Mouse (Mus musculus): ENCODE measurements at regions not wholly inside any gene's neighbourhood (a gene's known extent, or its start where the extent isn't known, plus 50 kb on each side); places are given as distances from the start of the nearest gene placed in this dataset.
A peak's percentile ranks its signal among the peaks of the same experiment; 100 is the strongest.

- peak; percentile 54 for ATAC-seq
- Histone ChIP-seq H3K9me3 (ENCODE audit: low read length) (no peaks in the 10 kb centered on the region), H3K36me3 (ENCODE audit: insufficient read depth) (no peaks in the 10 kb centered on the region), H3K27me3 (ENCODE audit: insufficient read depth, low read length) (no peaks in the 10 kb centered on the region), H3K27ac (ENCODE audit: low read depth, low read length) (no peak overlapping the region), H3K4me2 (ENCODE audit: low read depth) (no peak overlapping the region), H3K9ac (no peak overlapping the region), H3K4me1 (ENCODE audit: insufficient read depth) (no peaks in the 10 kb centered on the region), H3K4me3 (ENCODE audit: low read depth, low read length) (no peak overlapping the region)
- peak; percentile 3 for DNase-seq
- 6% methylated on average over 4 of the region's 4 CpGs for WGBS
- no peak for TF ChIP-seq CTCF (IDR thresholded peaks at IDR 0.05; ENCODE audit: low read depth)
These were observed 410.2 kb upstream of the Gli3 start for GRCm38 (mm10) chr13:15052667-15053375.

DNA sequence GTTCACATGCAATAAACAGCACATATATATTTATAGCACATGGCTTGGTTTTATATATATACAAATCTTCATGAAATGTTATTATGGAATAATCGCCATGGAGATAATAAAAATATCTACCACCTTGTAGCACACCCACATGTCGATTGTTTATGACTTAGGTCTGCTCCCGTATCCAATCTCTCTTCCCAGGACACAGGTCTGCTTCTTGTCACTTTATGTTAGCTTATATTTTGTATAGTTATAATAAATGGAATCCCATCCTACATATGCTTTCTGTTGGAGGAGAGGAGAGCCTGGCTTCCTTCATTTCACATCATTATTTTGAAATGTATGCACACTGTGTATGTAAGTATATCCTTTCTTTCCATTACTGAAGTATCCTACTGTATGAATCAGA lies 408.3 kb upstream of the Gli3 start:
- no peaks in the 10 kb centered on the region for H3K36me3 ChIP-seq (ENCODE audit: insufficient read depth)
- no peak for TF ChIP-seq CTCF (IDR thresholded peaks at IDR 0.05; ENCODE audit: low read depth)
- H3K4me2 ChIP-seq (ENCODE audit: low read depth): no peak overlapping the region
- H3K4me1 ChIP-seq (ENCODE audit: insufficient read depth): no peaks in the 10 kb centered on the region
- H3K9ac ChIP-seq: no peak overlapping the region
- no peaks in the 10 kb centered on the region for H3K27me3 ChIP-seq (ENCODE audit: insufficient read depth, low read length)
- no peaks in the 10 kb centered on the region for H3K9me3 ChIP-seq (ENCODE audit: low read length)
- H3K27ac ChIP-seq (ENCODE audit: low read depth, low read length): no peak overlapping the region
- 91% methylated on average over 3 of the region's 3 CpGs for WGBS
- DNase-seq (no peak), ATAC-seq (no peak)
- no peak overlapping the region for H3K4me3 ChIP-seq (ENCODE audit: low read depth, low read length)

DNA sequence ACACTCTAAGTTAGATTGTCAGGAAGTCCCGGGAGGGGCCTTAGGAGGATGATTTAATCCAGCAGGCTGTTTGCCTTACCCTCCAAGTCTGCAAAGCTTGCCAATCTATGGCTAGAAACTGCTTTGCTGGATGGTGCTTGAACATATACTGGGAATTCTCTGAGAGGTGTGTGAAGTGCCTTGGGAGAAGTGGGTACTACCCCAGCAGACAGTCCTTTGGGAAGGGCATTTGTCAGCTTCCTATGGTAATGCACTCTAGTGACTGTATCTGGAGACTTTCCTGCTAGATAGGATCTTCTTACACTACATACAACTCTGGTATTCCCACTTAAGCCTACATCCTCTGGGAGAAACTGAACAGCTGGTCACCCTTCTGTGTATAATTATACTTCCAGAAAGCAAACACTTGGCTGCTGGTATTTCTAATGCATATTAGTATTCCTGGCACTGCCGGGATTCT lies 384.4 kb upstream of the Gli3 start:
- Histone ChIP-seq H3K27me3 (ENCODE audit: insufficient read depth, low read length) (no peaks in the 10 kb centered on the region), H3K4me3 (ENCODE audit: low read depth, low read length) (no peak overlapping the region), H3K4me1 (ENCODE audit: insufficient read depth) (no peaks in the 10 kb centered on the region), H3K9me3 (ENCODE audit: low read length) (no peaks in the 10 kb centered on the region), H3K27ac (ENCODE audit: low read depth, low read length) (no peak overlapping the region), H3K4me2 (ENCODE audit: low read depth) (no peak overlapping the region), H3K9ac (no peak overlapping the region), H3K36me3 (ENCODE audit: insufficient read depth) (no peaks in the 10 kb centered on the region)
- DNase-seq: no peak
- peak; percentile 85 for ATAC-seq
- no peak for TF ChIP-seq CTCF (IDR thresholded peaks at IDR 0.05; ENCODE audit: low read depth)
- WGBS: 58% methylated on average over 2 of the region's 2 CpGs

- H3K4me1 ChIP-seq (ENCODE audit: insufficient read depth): no peaks in the 10 kb centered on the region
- no peak overlapping the region for H3K9ac ChIP-seq
- no peak overlapping the region for H3K27ac ChIP-seq (ENCODE audit: low read depth, low read length)
- no peak overlapping the region for H3K4me2 ChIP-seq (ENCODE audit: low read depth)
- peak; percentile 67; the same call in 1 of the 2 replicates for ATAC-seq
- no peaks in the 10 kb centered on the region for H3K36me3 ChIP-seq (ENCODE audit: insufficient read depth)
- H3K27me3 ChIP-seq (ENCODE audit: insufficient read depth, low read length): no peaks in the 10 kb centered on the region
- DNase-seq: peak; percentile 29
- H3K4me3 ChIP-seq (ENCODE audit: low read depth, low read length): no peak overlapping the region
- TF ChIP-seq CTCF (IDR thresholded peaks at IDR 0.05; ENCODE audit: low read depth): no peak
- H3K9me3 ChIP-seq (ENCODE audit: low read length): no peaks in the 10 kb centered on the region
These were observed 383.9 kb upstream of the Gli3 start for GRCm38 (mm10) chr13:15079148-15079547.

- Histone ChIP-seq H3K27ac (ENCODE audit: low read depth, low read length) (no peak overlapping the region), H3K9me3 (ENCODE audit: low read length) (no peaks in the 10 kb centered on the region), H3K4me1 (ENCODE audit: insufficient read depth) (no peaks in the 10 kb centered on the region), H3K36me3 (ENCODE audit: insufficient read depth) (no peaks in the 10 kb centered on the region), H3K27me3 (ENCODE audit: insufficient read depth, low read length) (no peaks in the 10 kb centered on the region), H3K4me3 (ENCODE audit: low read depth, low read length) (no peak overlapping the region), H3K9ac (no peak overlapping the region), H3K4me2 (ENCODE audit: low read depth) (no peak overlapping the region)
- 88% methylated on average over 2 of the region's 2 CpGs for WGBS
- no peak for TF ChIP-seq CTCF (IDR thresholded peaks at IDR 0.05; ENCODE audit: low read depth)
- no peak for ATAC-seq
- no peak for DNase-seq
These were observed 380.6 kb upstream of the Gli3 start for GRCm38 (mm10) chr13:15082255-15082932.

GRCm38 (mm10) chr13:15094836-15095235 lies 368.2 kb upstream of the Gli3 start:
- H3K36me3 ChIP-seq (ENCODE audit: insufficient read depth): no peaks in the 10 kb centered on the region
- TF ChIP-seq CTCF (IDR thresholded peaks at IDR 0.05; ENCODE audit: low read depth): no peak
- H3K9ac ChIP-seq: no peak overlapping the region

GRCm38 (mm10) chr13:15107753-15108305 lies 355.2 kb upstream of the Gli3 start:
- H3K36me3 ChIP-seq (ENCODE audit: insufficient read depth): no peaks in the 10 kb centered on the region
- no peak for DNase-seq
- H3K9ac ChIP-seq: no peak overlapping the region
- WGBS: 5% methylated on average over 6 of the region's 6 CpGs
- ATAC-seq: no peak
- no peak overlapping the region for H3K27ac ChIP-seq (ENCODE audit: low read depth, low read length)
- 0 out of 2 replicates have a peak, but pooled peaks cover 2% of the 10 kb centered on the region for H3K4me1 ChIP-seq (ENCODE audit: insufficient read depth)
- no peaks in the 10 kb centered on the region for H3K9me3 ChIP-seq (ENCODE audit: low read length)
- no peaks in the 10 kb centered on the region for H3K27me3 ChIP-seq (ENCODE audit: insufficient read depth, low read length)
- no peak for TF ChIP-seq CTCF (IDR thresholded peaks at IDR 0.05; ENCODE audit: low read depth)
- no peak overlapping the region for H3K4me2 ChIP-seq (ENCODE audit: low read depth)
- H3K4me3 ChIP-seq (ENCODE audit: low read depth, low read length): no peak overlapping the region

More at GRCm38 (mm10) chr13:15094836-15095235, 368.2 kb upstream of the Gli3 start:
- Histone ChIP-seq H3K4me2 (ENCODE audit: low read depth) (no peak overlapping the region), H3K27ac (ENCODE audit: low read depth, low read length) (no peak overlapping the region), H3K4me1 (ENCODE audit: insufficient read depth) (no peaks in the 10 kb centered on the region), H3K27me3 (ENCODE audit: insufficient read depth, low read length) (no peaks in the 10 kb centered on the region), H3K9me3 (ENCODE audit: low read length) (no peaks in the 10 kb centered on the region), H3K4me3 (ENCODE audit: low read depth, low read length) (no peak overlapping the region)
- 79% methylated on average over 1 of the region's 1 CpGs for WGBS
- no peak for DNase-seq
- no peak for ATAC-seq
